Mouse (Mus musculus) lung, adult 10 weeks (tissue): ENCODE data around the gene Sox18. TPM values are rescaled to one million over a fixed set of nuclear protein-coding genes. Genes with fewer than 3 reads are reported as not detected.

Experiments used
- polyA plus RNA-seq: library from polyadenylated mRNA; stranded (reverse); fragments of 350-450 nt; fragmentation: Illumina TruSeq; extraction: RNeasy Lipid Tissue Mini Kit (QIAGEN cat#74804); gene quantifications from one replicate; pipeline ENCODE4 v1.2.3, GENCODE M21; 2014; ENCODE audit warnings: low read depth, low replicate concordance; ENCODE audit not compliant: insufficient read depth

The Sox18 gene
- 89.4 TPM for polyA plus RNA-seq

GRCm38 (mm10) chr2:181671326-181671725 is at the start of gene Sox18:
Gene Sox18, minus strand, starts transcription at chr2:181671640.

GRCm38 (mm10) chr2:181714903-181715326 is 43.5 kb upstream of the Sox18 start, which contains the start of gene Oprl1:
Gene Oprl1, plus strand, starts transcription at chr2:181715016.

GRCm38 (mm10) chr2:181698241-181698640 is 26.8 kb upstream of the Sox18 start, which contains the start of gene Lkaaear1:
Gene Lkaaear1, minus strand, starts transcription at chr2:181698442.

GRCm38 (mm10) chr2:181693339-181694280 is 22.2 kb upstream of the Sox18 start, which contains the start of gene Rgs19:
Gene Rgs19, minus strand, starts transcription at chr2:181693977.

GRCm38 (mm10) chr2:181679951-181680715 is 8.7 kb upstream of the Sox18 start, which contains the start of gene Tcea2:
Gene Tcea2, plus strand, starts transcription at chr2:181680310.

GRCm38 (mm10) chr2:181656734-181657133 is 14.7 kb downstream of the Sox18 start, which contains the start of gene Gm29797:
Gene Gm29797, plus strand, starts transcription at chr2:181657034.

Other genes starting within 250 kb of the Sox18 start
- gene Zbtb46, start 212.2 kb downstream of the Sox18 start, polyA plus RNA-seq: 7.0 TPM
- not detected for gene Abhd16b, start 178.4 kb downstream of the Sox18 start, polyA plus RNA-seq
- 87.0 TPM for gene Tpd52l2, start 174.5 kb downstream of the Sox18 start, polyA plus RNA-seq
- gene Dnajc5, start 151.2 kb downstream of the Sox18 start, polyA plus RNA-seq: 21.3 TPM
- gene Uckl1, start 86.7 kb downstream of the Sox18 start, polyA plus RNA-seq: 36.1 TPM
- 23.2 TPM for gene Prpf6, start 79.8 kb downstream of the Sox18 start, polyA plus RNA-seq
- gene Zfp512b, start 78.8 kb downstream of the Sox18 start, polyA plus RNA-seq: 5.6 TPM
- 7.1 TPM for gene Samd10, start 72.4 kb downstream of the Sox18 start, polyA plus RNA-seq
- not detected for gene Gm29797, start 14.6 kb downstream of the Sox18 start, polyA plus RNA-seq
- 8.7 TPM for gene Tcea2, start 8.7 kb upstream of the Sox18 start, polyA plus RNA-seq
- gene Rgs19, start 22.3 kb upstream of the Sox18 start, polyA plus RNA-seq: 29.7 TPM
- gene Lkaaear1, start 26.8 kb upstream of the Sox18 start, polyA plus RNA-seq: not detected
- not detected for gene Oprl1, start 43.4 kb upstream of the Sox18 start, polyA plus RNA-seq
- gene Myt1, start 91.7 kb upstream of the Sox18 start, polyA plus RNA-seq: not detected
- gene Pcmtd2, start 166.2 kb upstream of the Sox18 start, polyA plus RNA-seq: 22.3 TPM
- gene Polr3k, start 192.7 kb upstream of the Sox18 start, polyA plus RNA-seq: 19.1 TPM